Mouse (Mus musculus) lung, postnatal 4 days (tissue): Measurements from ENCODE around the gene Slc4a8.
"Not testable (repeated sequence)": the region's sequence is repeated elsewhere in the genome, so short reads cannot be mapped to it uniquely, and the experiment has no call there.

Experiments used
- DNase-seq, 2 experiments: peaks; one replicate each; pipeline ENCODE4 v3.0.0; 2021

The Slc4a8 gene

DNA sequence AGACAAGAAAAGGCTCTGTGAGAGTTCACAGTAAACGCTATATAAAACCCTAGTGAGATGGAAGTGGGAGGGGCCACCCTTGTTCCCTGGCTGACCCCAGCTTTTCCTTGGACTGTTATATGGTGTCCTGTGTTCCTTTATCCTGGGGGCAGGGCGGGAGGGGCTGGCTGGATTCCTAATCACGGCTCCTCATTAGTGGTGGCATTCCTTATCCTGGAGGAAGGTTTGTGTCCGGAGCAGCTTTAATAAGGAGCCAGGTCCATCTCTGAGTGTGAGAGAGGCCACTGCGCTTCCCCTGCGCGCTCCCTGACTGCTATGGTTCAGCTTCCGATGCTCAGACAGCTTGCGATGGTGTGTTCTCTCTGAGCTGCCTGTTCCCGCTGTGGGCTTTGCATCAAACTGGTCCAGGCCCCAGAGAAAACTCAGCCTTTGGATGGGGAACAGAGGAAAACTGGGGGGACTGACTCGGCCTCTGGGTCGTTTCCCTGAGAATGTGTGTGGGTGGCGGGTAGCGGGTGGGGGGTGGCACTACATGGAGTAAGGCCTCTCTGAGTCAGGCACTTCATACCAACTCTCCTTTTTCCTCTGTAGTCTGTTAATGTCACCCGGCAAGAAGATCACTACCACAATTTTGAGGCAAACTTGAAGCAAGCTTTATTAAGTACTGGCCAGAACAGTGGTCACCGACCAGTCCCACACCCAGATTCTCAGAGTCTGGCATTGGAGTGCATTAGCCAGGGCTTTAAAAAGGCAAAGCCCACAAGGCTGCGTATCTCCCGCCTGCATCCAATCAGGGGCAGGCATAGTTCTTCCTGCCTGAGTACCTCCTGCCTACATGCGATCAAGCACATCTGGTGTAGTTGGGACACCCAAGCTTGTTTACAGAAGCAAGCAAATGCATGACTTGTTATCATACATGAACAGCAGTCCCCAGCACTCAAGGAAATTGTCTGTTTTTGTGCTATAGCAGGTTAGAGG is 13.9 kb downstream of the Slc4a8 start:
- DNase-seq = no peak

GRCm38 (mm10) chr15:100776424-100776823 is 14.9 kb downstream of the Slc4a8 start:
- peak; percentile 19 to 38 for DNase-seq

- DNase-seq = peak; percentile 46 to 82
Observed at GRCm38 (mm10) chr15:100777020-100778016, 15.8 kb downstream of the Slc4a8 start.

DNA sequence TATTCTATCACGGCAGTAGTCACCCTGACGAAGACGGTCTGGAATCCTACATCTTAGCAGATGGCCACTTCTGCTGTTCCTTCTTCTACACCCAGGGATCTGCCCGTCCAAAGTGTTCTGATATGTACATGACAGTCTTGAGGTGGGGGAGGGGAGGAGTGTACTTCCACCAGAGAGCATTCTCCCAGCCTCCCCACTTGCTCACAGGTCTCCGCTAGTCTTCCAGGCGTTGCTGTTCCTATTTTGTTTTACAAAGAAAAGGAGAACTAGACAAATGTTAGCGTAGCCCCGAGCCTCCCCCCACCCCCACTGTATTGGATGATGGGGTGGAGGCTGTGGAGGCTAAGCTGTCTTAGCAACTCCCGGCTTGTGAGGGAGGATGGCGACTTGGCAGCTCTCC is 18.3 kb downstream of the Slc4a8 start:
- peak; percentile 19 to 41 for DNase-seq

DNA sequence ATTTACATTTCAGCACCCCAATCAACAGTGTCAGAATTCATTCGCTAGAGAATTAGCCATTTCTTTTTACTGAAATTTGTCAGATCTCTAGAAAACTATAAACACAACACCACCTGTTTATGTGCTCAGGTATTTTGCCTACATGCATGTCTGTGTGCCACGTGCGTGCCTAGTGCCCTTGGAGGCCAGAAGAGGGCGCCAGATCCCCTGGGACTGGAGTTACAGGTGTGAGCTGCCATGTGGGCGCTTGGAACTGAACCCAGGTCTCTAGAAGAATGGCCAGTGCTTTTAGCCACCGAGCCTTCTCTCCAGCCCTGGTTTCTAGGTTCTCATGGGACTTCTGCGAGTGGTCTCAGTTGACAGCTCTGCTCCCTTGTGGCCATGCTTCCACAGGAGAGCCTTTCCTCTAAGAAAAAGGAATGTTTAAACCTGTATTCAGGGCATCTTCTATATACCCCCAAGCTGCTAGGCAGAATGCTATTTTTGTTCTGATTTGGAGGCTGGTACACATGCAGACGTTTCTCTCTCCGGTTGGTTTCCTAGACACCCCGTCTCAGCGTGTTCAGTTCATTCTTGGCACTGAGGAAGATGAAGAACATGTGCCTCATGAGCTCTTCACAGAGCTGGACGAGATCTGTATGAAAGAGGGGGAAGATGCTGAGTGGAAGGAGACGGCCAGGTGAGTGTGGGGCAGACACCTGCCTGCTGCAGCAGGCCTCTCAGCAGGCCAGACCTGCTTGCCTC is 21.9 kb downstream of the Slc4a8 start:
- DNase-seq = no peak

- no peak for DNase-seq
Observed at GRCm38 (mm10) chr15:100790219-100790618, 28.7 kb downstream of the Slc4a8 start.

GRCm38 (mm10) chr15:100792324-100792723 is 30.8 kb downstream of the Slc4a8 start:
- no peak for DNase-seq

- no peak for DNase-seq
Observed at GRCm38 (mm10) chr15:100800914-100801313, 39.4 kb downstream of the Slc4a8 start.

DNA sequence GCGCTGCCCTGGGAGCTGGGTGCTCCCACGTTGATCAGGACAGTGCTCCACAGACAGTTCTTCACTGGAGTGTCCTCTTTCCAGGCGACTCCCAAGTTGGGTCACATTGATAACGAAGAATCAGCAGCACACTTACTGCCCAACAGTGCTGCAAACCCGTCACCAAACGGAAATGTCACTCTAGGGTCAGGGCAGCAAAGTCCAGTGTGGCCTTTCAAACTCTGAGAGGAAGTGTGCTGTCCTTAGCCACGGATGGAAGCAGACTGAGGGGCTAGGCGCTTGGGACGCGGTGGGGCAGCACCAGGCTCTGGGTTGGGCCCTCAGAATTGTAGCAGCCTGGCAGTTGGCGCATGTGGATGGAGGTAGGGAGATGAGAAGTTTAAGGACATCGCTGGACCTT is 46.5 kb downstream of the Slc4a8 start:
- DNase-seq = peak in 1 of 2 experiments; percentile 43

GRCm38 (mm10) chr15:100808484-100808883 is 46.9 kb downstream of the Slc4a8 start:
- no peak for DNase-seq

DNA sequence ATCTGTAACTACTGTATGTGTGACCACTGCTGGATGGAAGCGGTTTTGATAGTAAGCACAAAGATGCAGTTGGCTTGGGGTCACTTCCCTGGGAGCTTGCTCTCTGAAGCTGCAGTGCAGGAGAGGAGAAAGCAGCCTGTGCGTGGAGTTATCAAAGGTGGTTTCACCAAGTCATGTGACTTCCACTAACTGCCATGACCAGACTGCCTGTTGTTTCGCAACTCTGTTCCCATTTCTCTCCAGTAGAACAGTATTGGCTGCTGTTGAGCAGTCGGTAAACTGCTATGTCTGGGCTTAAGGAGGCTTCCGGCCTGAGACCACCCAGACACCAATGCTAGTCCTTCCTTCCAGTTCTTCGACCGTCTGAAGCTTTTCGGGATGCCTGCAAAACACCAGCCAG is 48.7 kb downstream of the Slc4a8 start:
- DNase-seq = no peak

GRCm38 (mm10) chr15:100813501-100813900 is 52.0 kb downstream of the Slc4a8 start:
- no peak for DNase-seq

DNA sequence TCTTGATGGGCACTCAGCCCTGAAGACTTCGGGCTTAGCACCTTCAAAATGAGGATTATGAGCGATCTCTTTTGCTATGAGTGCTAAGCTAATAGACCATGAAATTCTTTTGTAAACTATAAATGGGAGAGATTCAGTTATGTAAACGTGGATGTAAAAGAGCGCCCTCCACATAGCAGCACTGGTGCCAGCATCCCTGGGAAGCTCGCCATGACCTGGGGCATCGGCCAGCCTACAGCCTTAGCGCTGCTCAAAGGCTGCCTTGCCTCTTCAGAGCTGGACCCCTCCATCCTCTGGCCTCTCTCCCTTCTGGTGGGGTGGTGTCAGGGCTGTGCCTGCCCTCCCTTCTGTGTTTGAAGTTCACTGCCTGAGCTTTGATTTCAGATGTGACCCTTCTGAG is 52.5 kb downstream of the Slc4a8 start:
- DNase-seq = no peak

- no peak for DNase-seq
Observed at GRCm38 (mm10) chr15:100815310-100815709, 53.8 kb downstream of the Slc4a8 start.

GRCm38 (mm10) chr15:100818860-100819259 is 57.3 kb downstream of the Slc4a8 start:
- DNase-seq = no peak

GRCm38 (mm10) chr15:100821824-100822223 is 60.3 kb downstream of the Slc4a8 start:
- DNase-seq = no peak

DNA sequence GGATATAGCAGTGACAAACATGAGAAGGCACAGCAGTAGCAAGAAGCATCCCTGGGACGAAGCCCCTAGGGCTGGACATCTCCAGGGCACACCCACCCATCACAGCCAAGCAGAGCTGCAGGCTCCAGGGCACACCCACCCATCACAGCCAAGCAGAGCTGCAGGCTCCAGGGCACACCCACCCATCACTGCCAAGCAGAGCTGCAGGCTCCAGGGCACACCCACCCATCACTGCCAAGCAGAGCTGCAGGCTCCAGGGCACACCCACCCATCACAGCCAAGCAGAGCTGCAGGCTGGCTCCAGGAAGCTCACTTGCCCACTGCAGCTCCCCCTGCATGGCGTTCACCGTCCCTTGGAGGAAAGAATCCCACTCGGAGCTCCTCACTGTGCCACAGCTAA is 60.8 kb downstream of the Slc4a8 start:
- DNase-seq = not testable (repeated sequence)

DNA sequence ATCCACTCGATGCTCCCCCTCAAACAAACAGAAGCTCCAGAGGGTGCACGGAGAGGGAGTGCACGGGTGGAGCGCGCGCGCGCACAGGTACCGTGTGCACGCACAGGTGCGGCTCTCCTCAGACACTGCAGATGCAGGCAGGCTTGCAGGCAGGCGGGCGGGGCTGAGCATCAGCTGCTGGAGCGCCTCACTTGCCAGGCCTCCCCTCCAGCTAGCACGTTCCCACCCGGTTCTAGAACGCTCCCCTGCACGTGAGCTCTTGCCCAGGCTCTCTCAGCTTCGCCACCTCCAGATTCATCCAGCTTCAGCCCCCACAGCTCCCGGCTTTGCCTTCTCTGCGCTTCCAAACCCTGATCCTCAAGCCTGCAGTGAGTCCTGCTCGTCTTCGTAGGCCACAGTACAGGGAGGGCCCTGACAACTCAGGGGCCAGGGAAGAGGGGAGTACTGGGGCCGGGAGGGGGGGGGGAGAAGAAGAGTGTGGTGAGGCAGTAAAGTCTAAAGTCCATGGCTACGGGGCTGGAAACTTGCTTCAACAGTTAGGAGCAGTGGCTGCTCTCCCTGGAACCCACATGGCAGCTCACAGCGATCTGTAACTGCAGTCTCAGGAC is 63.8 kb downstream of the Slc4a8 start:
- peak in 1 of 2 experiments; percentile 18 for DNase-seq

GRCm38 (mm10) chr15:100826076-100826475 is 64.5 kb downstream of the Slc4a8 start:
- DNase-seq = no peak

GRCm38 (mm10) chr15:100829775-100830174 is 68.2 kb downstream of the Slc4a8 start:
- no peak for DNase-seq

DNA sequence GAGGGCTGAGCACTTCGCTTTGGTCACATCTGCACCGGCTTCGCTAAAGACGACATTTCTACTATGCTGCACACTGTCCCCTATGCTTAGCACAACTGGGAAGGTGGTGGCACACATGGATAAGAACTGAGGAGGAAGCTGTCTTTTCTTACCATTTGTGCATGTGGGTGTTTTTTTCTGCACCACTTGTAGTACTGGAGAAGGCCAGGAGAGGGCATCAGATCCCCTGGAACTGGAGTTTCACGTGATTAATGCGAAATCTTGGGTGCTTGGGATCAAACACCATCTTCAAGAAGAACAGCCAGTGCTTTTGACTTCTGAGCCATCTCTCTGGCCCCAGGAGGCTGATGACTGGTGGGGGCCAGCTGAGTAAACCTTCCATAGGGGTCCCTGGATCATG is 69.1 kb downstream of the Slc4a8 start:
- peak in 1 of 2 experiments; percentile 21 for DNase-seq

DNA sequence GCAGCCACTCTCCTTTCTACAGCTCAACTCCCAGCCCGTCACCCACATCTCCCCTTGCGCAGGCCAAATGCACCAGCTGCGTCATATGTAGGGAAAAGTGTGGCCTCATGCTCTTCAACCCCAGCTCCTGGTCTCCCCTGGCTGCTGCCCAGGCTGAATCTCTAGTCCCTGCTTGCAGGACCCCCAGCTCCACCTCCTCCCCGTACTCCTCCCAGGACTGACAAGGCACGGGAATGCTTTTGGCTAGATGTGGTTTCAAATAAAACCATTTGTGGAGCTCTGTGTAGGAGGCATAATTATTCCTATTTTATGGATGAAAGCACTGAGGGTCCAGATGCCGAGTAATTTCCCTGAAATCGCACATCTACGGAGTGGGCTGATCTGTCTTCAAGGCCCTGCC is 70.6 kb downstream of the Slc4a8 start:
- DNase-seq = no peak
